Mouse (Mus musculus) embryonic facial prominence, embryonic 13.5 days (tissue): ENCODE measurements around the gene Dip2b. TPM values are rescaled to one million over a fixed set of nuclear protein-coding genes. Genes with fewer than 3 reads are reported as not detected.

Experiments
- ATAC-seq: fragments of 200-750 bp; cut with Nextera tagmentation; 2 replicates; pipeline ENCODE4 v1.8.0; 2017; ENCODE audit warnings: low read depth; ENCODE audit not compliant: insufficient number of reproducible peaks, insufficient read depth, low FRiP score, low TSS enrichment
- H3K27ac ChIP-seq: fragments of 300-500 bp; sonication (generic); 2 replicates; pipeline ENCODE4 v1.5.1; 2015; ENCODE audit warnings: moderate library complexity, mild to moderate bottlenecking, inconsistent platforms
- H3K27me3 ChIP-seq: fragments of 300-500 bp; sonication (generic); 2 replicates; pipeline ENCODE4 v1.6.1; 2015; ENCODE audit warnings: mild to moderate bottlenecking, inconsistent platforms
- H3K36me3 ChIP-seq: fragments of 300-500 bp; sonication (generic); 2 replicates; pipeline ENCODE4 v1.6.1; 2015; ENCODE audit warnings: mild to moderate bottlenecking, inconsistent platforms
- H3K4me1 ChIP-seq: fragments of 300-500 bp; sonication (generic); 2 replicates; pipeline ENCODE4 v1.6.1; 2015; ENCODE audit warnings: inconsistent platforms
- H3K4me2 ChIP-seq: fragments of 300-500 bp; sonication (generic); 2 replicates; pipeline ENCODE4 v1.6.1; 2015; ENCODE audit warnings: moderate library complexity, mild to moderate bottlenecking, inconsistent platforms
- H3K4me3 ChIP-seq: fragments of 300-500 bp; sonication (generic); 2 replicates; pipeline ENCODE4 v1.5.1; 2015; ENCODE audit warnings: mild to moderate bottlenecking, inconsistent platforms
- H3K9ac ChIP-seq: fragments of 300-500 bp; sonication (generic); 2 replicates; pipeline ENCODE4 v1.6.1; 2015; ENCODE audit warnings: mild to moderate bottlenecking, inconsistent platforms
- H3K9me3 ChIP-seq: fragments of 300-500 bp; sonication (generic); 2 replicates; pipeline ENCODE4 v1.6.1; 2016; ENCODE audit warnings: inconsistent platforms
- WGBS: fragments of 180-500 bp; shearing (Covaris S2); methylation state at CpG from one replicate; pipeline ENCODE4 v1.1.7; 2015; ENCODE audit warnings: mixed read lengths; 5-methylcytosine and 5-hydroxymethylcytosine counted together
- polyA plus RNA-seq: library from polyadenylated mRNA; unstranded; fragments of >200 nt; fragmentation: Nextera tagmentation; extraction: Ambion mirVana; gene quantifications from 2 replicates; pipeline ENCODE4 v1.2.1, GENCODE M21; 2015

The Dip2b gene
- polyA plus RNA-seq, result 13.0 and 13.1 TPM in 2 replicates

GRCm38 (mm10) chr15:100038470-100038971 is at the start of gene Dip2b:
TSS of gene Dip2b (plus strand) at chr15:100038664.
- under 1% methylated on average over 60 of the region's 68 CpGs for WGBS
- no peaks in the 10 kb centered on the region for H3K9me3 ChIP-seq
- H3K27ac ChIP-seq, result peak within 1 kb of the TSS; percentile 94
- peak; percentile 79 for ATAC-seq
- H3K27me3 ChIP-seq, result 0 out of 2 replicates have a peak, but pooled peaks cover 3% of the 10 kb centered on the region
- H3K4me2 ChIP-seq, result peak within 1 kb of the TSS; percentile 86
- H3K4me1 ChIP-seq, result peaks cover 22% of the 10 kb centered on the region
- no peaks in the 10 kb centered on the region for H3K36me3 ChIP-seq
- peak within 1 kb of the TSS; percentile 93 for H3K4me3 ChIP-seq
- H3K9ac ChIP-seq, result peak within 1 kb of the TSS; percentile 93

- Histone ChIP-seq H3K4me3 (no peak overlapping the region), H3K9me3 (no peaks in the 10 kb centered on the region), H3K27ac (no peak overlapping the region), H3K4me1 (no peaks in the 10 kb centered on the region), H3K27me3 (no peaks in the 10 kb centered on the region), H3K9ac (no peak overlapping the region), H3K4me2 (no peak overlapping the region), H3K36me3 (peaks cover 62% of the 10 kb centered on the region)
- no peak for ATAC-seq
- WGBS, result 93% methylated on average over 1 of the region's 1 CpGs
Observed at GRCm38 (mm10) chr15:99993100-99993499, 45.4 kb upstream of the Dip2b start.

GRCm38 (mm10) chr15:99997114-99997804 is 41.2 kb upstream of the Dip2b start:
- Histone ChIP-seq H3K27ac (no peak overlapping the region), H3K4me3 (no peak overlapping the region), H3K27me3 (no peaks in the 10 kb centered on the region), H3K4me1 (no peaks in the 10 kb centered on the region), H3K36me3 (peaks cover 61% of the 10 kb centered on the region), H3K9me3 (no peaks in the 10 kb centered on the region), H3K9ac (no peak overlapping the region), H3K4me2 (no peak overlapping the region)
- no peak for ATAC-seq
- 94% methylated on average over 6 of the region's 6 CpGs for WGBS

- Histone ChIP-seq H3K4me2 (no peak overlapping the region), H3K9me3 (no peaks in the 10 kb centered on the region), H3K4me1 (no peaks in the 10 kb centered on the region), H3K9ac (no peak overlapping the region), H3K36me3 (peaks cover 67% of the 10 kb centered on the region), H3K4me3 (no peak overlapping the region), H3K27ac (no peak overlapping the region), H3K27me3 (no peaks in the 10 kb centered on the region)
- WGBS, result 96% methylated on average over 1 of the region's 1 CpGs
- no peak for ATAC-seq
Observed at GRCm38 (mm10) chr15:99999390-99999789, 39.1 kb upstream of the Dip2b start.

GRCm38 (mm10) chr15:100004677-100005273 is 33.7 kb upstream of the Dip2b start:
- Histone ChIP-seq H3K36me3 (peaks cover 81% of the 10 kb centered on the region), H3K27ac (no peak overlapping the region), H3K4me3 (no peak overlapping the region), H3K4me2 (no peak overlapping the region), H3K27me3 (no peaks in the 10 kb centered on the region), H3K9me3 (no peaks in the 10 kb centered on the region), H3K9ac (no peak overlapping the region), H3K4me1 (no peaks in the 10 kb centered on the region)
- 86% methylated on average over 7 of the region's 7 CpGs for WGBS
- ATAC-seq, result no peak

- ATAC-seq, result no peak
- Histone ChIP-seq H3K4me2 (no peak overlapping the region), H3K4me1 (no peaks in the 10 kb centered on the region), H3K36me3 (peaks cover 89% of the 10 kb centered on the region), H3K9me3 (no peaks in the 10 kb centered on the region), H3K27me3 (no peaks in the 10 kb centered on the region), H3K4me3 (no peak overlapping the region), H3K27ac (no peak overlapping the region), H3K9ac (no peak overlapping the region)
Observed at GRCm38 (mm10) chr15:100006180-100006579, 32.3 kb upstream of the Dip2b start.

- Histone ChIP-seq H3K4me2 (no peak overlapping the region), H3K36me3 (peaks cover 23% of the 10 kb centered on the region), H3K4me3 (no peak overlapping the region), H3K9ac (no peak overlapping the region), H3K4me1 (0 out of 2 replicates have a peak, but pooled peaks cover 2% of the 10 kb centered on the region), H3K9me3 (peaks cover 8% of the 10 kb centered on the region), H3K27me3 (no peaks in the 10 kb centered on the region), H3K27ac (no peak overlapping the region)
- ATAC-seq, result no peak
- 71% methylated on average over 6 of the region's 6 CpGs for WGBS
Observed at GRCm38 (mm10) chr15:100018280-100018899, 20.1 kb upstream of the Dip2b start.

- Histone ChIP-seq H3K9me3 (peaks cover 8% of the 10 kb centered on the region), H3K36me3 (peaks cover 15% of the 10 kb centered on the region; the same call in 1 of the 2 replicates), H3K27me3 (no peaks in the 10 kb centered on the region), H3K4me1 (0 out of 2 replicates have a peak, but pooled peaks cover 2% of the 10 kb centered on the region), H3K4me3 (no peak overlapping the region), H3K9ac (no peak overlapping the region), H3K4me2 (no peak overlapping the region), H3K27ac (no peak overlapping the region)
- ATAC-seq, result no peak
- 81% methylated on average over 1 of the region's 1 CpGs for WGBS
Observed at GRCm38 (mm10) chr15:100021175-100021574, 17.3 kb upstream of the Dip2b start.

- no peak overlapping the region for H3K27ac ChIP-seq
- no peak overlapping the region for H3K4me3 ChIP-seq
- no peak overlapping the region for H3K4me2 ChIP-seq
- H3K9me3 ChIP-seq, result peaks cover 8% of the 10 kb centered on the region
- 0 out of 2 replicates have a peak, but pooled peaks cover 2% of the 10 kb centered on the region for H3K4me1 ChIP-seq
- H3K27me3 ChIP-seq, result no peaks in the 10 kb centered on the region
- H3K36me3 ChIP-seq, result peaks cover 5% of the 10 kb centered on the region; the same call in 1 of the 2 replicates
- no peak for ATAC-seq
- WGBS, result 16% methylated on average over 5 of the region's 5 CpGs
- H3K9ac ChIP-seq, result no peak overlapping the region
Observed at GRCm38 (mm10) chr15:100022923-100023322, 15.5 kb upstream of the Dip2b start.

GRCm38 (mm10) chr15:100025076-100025834 is 13.2 kb upstream of the Dip2b start:
- Histone ChIP-seq H3K4me1 (0 out of 2 replicates have a peak, but pooled peaks cover 2% of the 10 kb centered on the region), H3K27me3 (no peaks in the 10 kb centered on the region), H3K4me3 (no peak overlapping the region), H3K9me3 (peaks cover 8% of the 10 kb centered on the region), H3K36me3 (peaks cover 5% of the 10 kb centered on the region; the same call in 1 of the 2 replicates), H3K9ac (no peak overlapping the region), H3K4me2 (no peak overlapping the region), H3K27ac (no peak overlapping the region)
- WGBS, result 81% methylated on average over 11 of the region's 11 CpGs
- no peak for ATAC-seq

- Histone ChIP-seq H3K27ac (no peak overlapping the region), H3K4me1 (0 out of 2 replicates have a peak, but pooled peaks cover under 1% of the 10 kb centered on the region), H3K9ac (no peak overlapping the region), H3K4me3 (no peak overlapping the region), H3K27me3 (no peaks in the 10 kb centered on the region), H3K4me2 (no peak overlapping the region), H3K9me3 (no peaks in the 10 kb centered on the region), H3K36me3 (no peaks in the 10 kb centered on the region)
- WGBS, result 78% methylated on average over 2 of the region's 2 CpGs
- ATAC-seq, result no peak
Observed at GRCm38 (mm10) chr15:100028133-100028532, 10.3 kb upstream of the Dip2b start.
